Mouse (Mus musculus) heart, postnatal 0 days (tissue): ENCODE measurements at regions not wholly inside any gene's neighbourhood (a gene's known extent, or its start where the extent isn't known, plus 50 kb on each side); places are given as distances from the start of the nearest gene placed in this dataset.

Source experiments
- ATAC-seq: fragments of 200-750 bp; cut with Nextera tagmentation; 2 replicates; pipeline ENCODE4 v1.8.0; 2017; ENCODE audit warnings: low read depth, moderate number of reproducible peaks, moderate library complexity; ENCODE audit not compliant: insufficient read depth
- DNase-seq: peaks from one replicate; pipeline ENCODE4 v3.0.0-alpha.2; 2016; ENCODE audit warnings: low spot score
- H3K27ac ChIP-seq: fragments of 300-500 bp; sonication (generic); 2 replicates; pipeline ENCODE4 v1.5.1; 2014; ENCODE audit warnings: low read depth, mild to moderate bottlenecking
- H3K27me3 ChIP-seq: fragments of 300-500 bp; sonication (generic); 2 replicates; pipeline ENCODE4 v1.6.1; 2014; ENCODE audit warnings: low read length, mixed read lengths; ENCODE audit not compliant: control insufficient read depth, insufficient read depth
- H3K36me3 ChIP-seq: fragments of 300-500 bp; sonication (generic); replicated peaks from 2 replicates; pipeline ENCODE4 v1.6.1; 2014; ENCODE audit warnings: low read length, mixed read lengths; ENCODE audit not compliant: control insufficient read depth, insufficient read depth
- H3K4me1 ChIP-seq: fragments of 300-500 bp; sonication (generic); 2 replicates; pipeline ENCODE4 v1.6.1; 2014; ENCODE audit warnings: antibody characterized with exemption; ENCODE audit not compliant: control insufficient read depth, insufficient read depth
- H3K4me2 ChIP-seq: fragments of 300-500 bp; sonication (generic); 2 replicates; pipeline ENCODE4 v1.6.1; 2014; ENCODE audit warnings: low read depth, mild to moderate bottlenecking, low read length, moderate library complexity
- H3K4me3 ChIP-seq: fragments of 300-500 bp; sonication (generic); 2 replicates; pipeline ENCODE4 v1.5.1; 2014; ENCODE audit warnings: low read depth, low read length
- H3K9ac ChIP-seq: fragments of 300-500 bp; sonication (generic); replicated peaks from 2 replicates; pipeline ENCODE4 v1.6.1; 2014; ENCODE audit warnings: low read depth, low read length, mixed read lengths
- H3K9me3 ChIP-seq: fragments of 300-500 bp; sonication (generic); replicated peaks from 2 replicates; pipeline ENCODE4 v1.6.1; 2016; ENCODE audit warnings: low read length; ENCODE audit not compliant: control insufficient read depth
- CTCF ChIP-seq: IDR thresholded peaks from 2 replicates; pipeline ENCODE4 v1.5.1; 2016; ENCODE audit warnings: antibody characterized with exemption, control low read depth, low read depth
- EP300 ChIP-seq: IDR thresholded peaks from 2 replicates; pipeline ENCODE4 v1.6.1; 2016; ENCODE audit warnings: antibody characterized with exemption, low read depth
- WGBS: fragments of 180-500 bp; shearing (Covaris S2); extraction: QIAGEN DNeasy Blood & Tissue Kit; methylation state at CpG from one replicate; pipeline ENCODE4 v1.1.7; 2014; 5-methylcytosine and 5-hydroxymethylcytosine counted together

GRCm38 (mm10) chr6:36058206-36058605 lies 329.7 kb upstream of the Chrm2 start:
- H3K27me3 ChIP-seq, result no peaks in the 10 kb centered on the region
- no peaks in the 10 kb centered on the region for H3K4me1 ChIP-seq
- no peak overlapping the region for H3K4me2 ChIP-seq
- no peak for ATAC-seq
- H3K9me3 ChIP-seq, result no peaks in the 10 kb centered on the region
- no peak overlapping the region for H3K9ac ChIP-seq
- no peak overlapping the region for H3K27ac ChIP-seq
- no peak overlapping the region for H3K4me3 ChIP-seq
- H3K36me3 ChIP-seq, result no peaks in the 10 kb centered on the region
- DNase-seq, result no peak
- TF ChIP-seq CTCF (no peak), EP300 (no peak)

GRCm38 (mm10) chr6:36060411-36060810 lies 327.5 kb upstream of the Chrm2 start:
- Histone ChIP-seq H3K9me3 (no peaks in the 10 kb centered on the region), H3K9ac (no peak overlapping the region), H3K4me2 (no peak overlapping the region), H3K36me3 (no peaks in the 10 kb centered on the region), H3K4me3 (no peak overlapping the region), H3K27ac (no peak overlapping the region), H3K27me3 (no peaks in the 10 kb centered on the region), H3K4me1 (no peaks in the 10 kb centered on the region)
- ATAC-seq (no peak), DNase-seq (no peak)
- WGBS, result 79% methylated on average over 1 of the region's 1 CpGs
- TF ChIP-seq EP300, result no peak
- no peak for TF ChIP-seq CTCF

GRCm38 (mm10) chr6:36064919-36065318 lies 323.0 kb upstream of the Chrm2 start:
- TF ChIP-seq EP300 (no peak), CTCF (no peak)
- DNase-seq (no peak), ATAC-seq (no peak)
- Histone ChIP-seq H3K9me3 (no peaks in the 10 kb centered on the region), H3K36me3 (no peaks in the 10 kb centered on the region), H3K27ac (no peak overlapping the region), H3K4me1 (peaks cover 3% of the 10 kb centered on the region; the same call in 1 of the 2 replicates), H3K4me2 (no peak overlapping the region), H3K4me3 (no peak overlapping the region), H3K27me3 (no peaks in the 10 kb centered on the region), H3K9ac (no peak overlapping the region)
- 69% methylated on average over 1 of the region's 1 CpGs for WGBS

- Histone ChIP-seq H3K9ac (no peak overlapping the region), H3K27ac (peak overlapping the region; percentile 74), H3K4me2 (no peak overlapping the region), H3K4me3 (no peak overlapping the region), H3K36me3 (no peaks in the 10 kb centered on the region), H3K9me3 (no peaks in the 10 kb centered on the region), H3K4me1 (peaks cover 3% of the 10 kb centered on the region; the same call in 1 of the 2 replicates), H3K27me3 (no peaks in the 10 kb centered on the region)
- peak; percentile 50; the same call in 1 of the 2 replicates for TF ChIP-seq EP300
- TF ChIP-seq CTCF, result no peak
- ATAC-seq (peak; percentile 96), DNase-seq (peak; percentile 89)
- 32% methylated on average over 2 of the region's 2 CpGs for WGBS
Observed at GRCm38 (mm10) chr6:36068690-36069089, 319.2 kb upstream of the Chrm2 start.

GRCm38 (mm10) chr6:36079559-36079958 lies 308.3 kb upstream of the Chrm2 start:
- Histone ChIP-seq H3K9me3 (no peaks in the 10 kb centered on the region), H3K9ac (no peak overlapping the region), H3K4me1 (no peaks in the 10 kb centered on the region), H3K27ac (no peak overlapping the region), H3K4me3 (no peak overlapping the region), H3K4me2 (no peak overlapping the region), H3K27me3 (no peaks in the 10 kb centered on the region), H3K36me3 (no peaks in the 10 kb centered on the region)
- 80% methylated on average over 5 of the region's 5 CpGs for WGBS
- ATAC-seq (no peak), DNase-seq (no peak)
- no peak for TF ChIP-seq EP300
- no peak for TF ChIP-seq CTCF

GRCm38 (mm10) chr6:36093584-36093983 lies 294.3 kb upstream of the Chrm2 start:
- TF ChIP-seq CTCF (no peak), EP300 (no peak)
- Histone ChIP-seq H3K4me1 (no peaks in the 10 kb centered on the region), H3K9me3 (no peaks in the 10 kb centered on the region), H3K27ac (no peak overlapping the region), H3K9ac (no peak overlapping the region), H3K4me2 (no peak overlapping the region), H3K4me3 (no peak overlapping the region), H3K27me3 (no peaks in the 10 kb centered on the region), H3K36me3 (no peaks in the 10 kb centered on the region)
- ATAC-seq, result no peak
- DNase-seq, result no peak
- WGBS, result 82% methylated on average over 2 of the region's 2 CpGs
